Mouse (Mus musculus): ENCODE data around the gene 5330417C22Rik. TPM values are rescaled to one million over a fixed set of nuclear protein-coding genes. Genes with fewer than 3 reads are reported as not detected.
A peak's percentile ranks its signal among the peaks of the same experiment; 100 is the strongest.

5330417C22Rik gene
- polyA plus RNA-seq, 1 experiment, result 149 TPM

GRCm38 (mm10) chr3:108410359-108410714 is 126.0 kb downstream of the 5330417C22Rik start:
- H3K27me3 ChIP-seq (ENCODE audit: control insufficient read depth, insufficient read depth, low read length), result no peaks in the 10 kb centered on the region
- no peak overlapping the region for H3K4me3 ChIP-seq (ENCODE audit: control insufficient read depth, low read depth, low read length)
- H3K36me3 ChIP-seq (ENCODE audit: control insufficient read depth, insufficient read depth, low read length), result no peaks in the 10 kb centered on the region
- H3K27ac ChIP-seq (ENCODE audit: control insufficient read depth, insufficient read depth, low read depth, low read length), result no peak overlapping the region
- H3K4me1 ChIP-seq (ENCODE audit: control insufficient read depth, insufficient read depth, low read length), result peaks cover 23% of the 10 kb centered on the region
- no peak for TF ChIP-seq POLR2A (IDR thresholded peaks at IDR 0.05; ENCODE audit: control insufficient read depth, low read depth, low read length)
- no peak for TF ChIP-seq CTCF (IDR thresholded peaks at IDR 0.05; ENCODE audit: control insufficient read depth, insufficient read depth, insufficient replicate concordance, low read depth, low read length)

GRCm38 (mm10) chr3:108409656-108410358 is 126.5 kb downstream of the 5330417C22Rik start:
- Histone ChIP-seq H3K4me3 (ENCODE audit: control insufficient read depth, low read depth, low read length) (no peak overlapping the region), H3K27ac (ENCODE audit: control insufficient read depth, insufficient read depth, low read depth, low read length) (no peak overlapping the region), H3K36me3 (ENCODE audit: control insufficient read depth, insufficient read depth, low read length) (no peaks in the 10 kb centered on the region), H3K27me3 (ENCODE audit: control insufficient read depth, insufficient read depth, low read length) (no peaks in the 10 kb centered on the region), H3K4me1 (ENCODE audit: control insufficient read depth, insufficient read depth, low read length) (peaks cover 20% of the 10 kb centered on the region)
- TF ChIP-seq CTCF (IDR thresholded peaks at IDR 0.05; ENCODE audit: control insufficient read depth, insufficient read depth, insufficient replicate concordance, low read depth, low read length) (no peak), POLR2A (IDR thresholded peaks at IDR 0.05; ENCODE audit: control insufficient read depth, low read depth, low read length) (no peak)

- Histone ChIP-seq H3K27me3 (ENCODE audit: control insufficient read depth, insufficient read depth, low read length) (no peaks in the 10 kb centered on the region), H3K27ac (ENCODE audit: control insufficient read depth, insufficient read depth, low read depth, low read length) (no peak overlapping the region), H3K36me3 (ENCODE audit: control insufficient read depth, insufficient read depth, low read length) (no peaks in the 10 kb centered on the region), H3K4me1 (ENCODE audit: control insufficient read depth, insufficient read depth, low read length) (peaks cover 13% of the 10 kb centered on the region), H3K4me3 (ENCODE audit: control insufficient read depth, low read depth, low read length) (no peak overlapping the region)
- TF ChIP-seq POLR2A (IDR thresholded peaks at IDR 0.05; ENCODE audit: control insufficient read depth, low read depth, low read length) (no peak), CTCF (IDR thresholded peaks at IDR 0.05; ENCODE audit: control insufficient read depth, insufficient read depth, insufficient replicate concordance, low read depth, low read length) (no peak)
Observed at GRCm38 (mm10) chr3:108408517-108409008, 127.8 kb downstream of the 5330417C22Rik start.

DNA sequence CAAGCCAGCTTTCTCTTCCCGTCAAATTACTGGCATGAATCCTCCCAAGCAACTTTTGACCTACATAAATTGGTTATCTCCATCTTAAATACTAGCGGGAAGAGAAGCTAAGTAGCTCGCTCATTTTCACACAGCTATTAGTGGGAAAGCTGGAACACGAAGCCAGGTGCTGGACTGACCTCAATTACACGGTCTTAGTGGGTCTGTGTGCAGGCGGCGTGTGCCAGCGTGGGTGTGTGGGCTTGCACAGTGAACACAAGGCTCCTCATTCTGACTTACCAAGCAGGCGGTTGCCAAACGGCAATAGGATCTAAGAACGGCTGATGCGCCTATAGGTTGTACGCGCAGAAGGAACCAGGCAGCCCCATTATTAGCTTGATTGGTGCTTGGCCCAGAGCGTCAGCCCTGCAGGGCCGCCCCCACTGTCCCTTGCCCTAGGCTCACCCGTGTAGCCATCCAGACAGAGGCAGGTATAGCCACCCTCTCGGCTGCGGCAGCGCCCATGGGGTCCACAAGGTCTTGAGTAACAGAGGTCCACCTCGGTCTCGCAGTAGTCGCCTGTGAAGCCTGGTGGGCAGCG is 129.9 kb downstream of the 5330417C22Rik start:
- peaks cover 13% of the 10 kb centered on the region for H3K4me1 ChIP-seq (ENCODE audit: control insufficient read depth, insufficient read depth, low read length)

More for the DNA sequence above, 129.9 kb downstream of the 5330417C22Rik start:
- H3K27me3 ChIP-seq (ENCODE audit: control insufficient read depth, insufficient read depth, low read length), result no peaks in the 10 kb centered on the region
- H3K27ac ChIP-seq (ENCODE audit: control insufficient read depth, insufficient read depth, low read depth, low read length), result no peak overlapping the region
- H3K36me3 ChIP-seq (ENCODE audit: control insufficient read depth, insufficient read depth, low read length), result no peaks in the 10 kb centered on the region
- TF ChIP-seq CTCF (IDR thresholded peaks at IDR 0.05; ENCODE audit: control insufficient read depth, insufficient read depth, insufficient replicate concordance, low read depth, low read length), result no peak
- TF ChIP-seq POLR2A (IDR thresholded peaks at IDR 0.05; ENCODE audit: control insufficient read depth, low read depth, low read length), result 0 out of 2 replicates have a peak, but pooled peaks have one; percentile 0
- peak overlapping the region; percentile 68 for H3K4me3 ChIP-seq (ENCODE audit: control insufficient read depth, low read depth, low read length)

Other genes starting within 250 kb of the 5330417C22Rik start
- gene Mybphl, start 171.6 kb downstream of the 5330417C22Rik start, polyA plus RNA-seq (2012; rRNA removed), result 0.12 and 0.20 TPM in 2 replicates
- 0.54 and 1.1 TPM in 2 replicates for gene Psrc1, start 152.7 kb downstream of the 5330417C22Rik start, polyA plus RNA-seq (2012; rRNA removed)
- 17.0 and 17.7 TPM in 2 replicates for gene Celsr2, start 121.0 kb downstream of the 5330417C22Rik start, polyA plus RNA-seq (2012; rRNA removed)
- 13.0 and 14.4 TPM in 2 replicates for gene Sars, start 91.3 kb downstream of the 5330417C22Rik start, polyA plus RNA-seq (2012; rRNA removed)
- gene 1700013F07Rik, start 2.4 kb downstream of the 5330417C22Rik start, polyA plus RNA-seq (2012; rRNA removed), result 680 and 743 TPM in 2 replicates
- gene Tmem167b, start 25.9 kb upstream of the 5330417C22Rik start, polyA plus RNA-seq (2012; rRNA removed), result 3.2 and 4.0 TPM in 2 replicates
- 7.3 and 12.1 TPM in 2 replicates for gene Taf13, start 35.2 kb upstream of the 5330417C22Rik start, polyA plus RNA-seq (2012; rRNA removed)
- 11.2 and 14.3 TPM in 2 replicates for gene Wdr47, start 54.7 kb upstream of the 5330417C22Rik start, polyA plus RNA-seq (2012; rRNA removed)
- 22.7 and 27.3 TPM in 2 replicates for gene Clcc1, start 117.4 kb upstream of the 5330417C22Rik start, polyA plus RNA-seq (2012; rRNA removed)
- 4.8 and 5.0 TPM in 2 replicates for gene Gpsm2, start 185.8 kb upstream of the 5330417C22Rik start, polyA plus RNA-seq (2012; rRNA removed)
- 16.5 and 16.9 TPM in 2 replicates for gene Aknad1, start 203.1 kb upstream of the 5330417C22Rik start, polyA plus RNA-seq (2012; rRNA removed)